Mouse (Mus musculus) lung, adult 18-20 months (tissue): ENCODE measurements around the gene Rpl26.
A peak's percentile ranks its signal among the peaks of the same experiment; 100 is the strongest.
"Not testable (repeated sequence)": the region's sequence is repeated elsewhere in the genome, so short reads cannot be mapped to it uniquely, and the experiment has no call there.

Source experiments
- DNase-seq, 2 experiments: peaks; one replicate each; pipeline ENCODE4 v3.0.0; 2022; ENCODE audit warnings: mixed read lengths in 2 of 2

Rpl26 gene

GRCm38 (mm10) chr11:68924749-68925148, 23.4 kb downstream of the Rpl26 start:
- DNase-seq, result no peak

- DNase-seq, result no peak
Measured at GRCm38 (mm10) chr11:68926981-68927380, 25.6 kb downstream of the Rpl26 start, which contains the start of gene Odf4. TSS of gene Odf4 (minus strand) at chr11:68927081.

- DNase-seq, result no peak
Measured at GRCm38 (mm10) chr11:68929947-68930346, 28.6 kb downstream of the Rpl26 start.

- no peak for DNase-seq
Measured at GRCm38 (mm10) chr11:68933885-68934507, 32.6 kb downstream of the Rpl26 start.

- DNase-seq, result not testable (repeated sequence)
Measured at GRCm38 (mm10) chr11:68936951-68937350, 35.6 kb downstream of the Rpl26 start.

GRCm38 (mm10) chr11:68939451-68940304, 38.3 kb downstream of the Rpl26 start:
- peak; percentile 91 to 93 for DNase-seq

GRCm38 (mm10) chr11:68940516-68940915, 39.1 kb downstream of the Rpl26 start:
- no peak for DNase-seq

GRCm38 (mm10) chr11:68942731-68943130, 41.3 kb downstream of the Rpl26 start:
- DNase-seq, result no peak

GRCm38 (mm10) chr11:68945245-68945644, 43.9 kb downstream of the Rpl26 start:
- no peak for DNase-seq

GRCm38 (mm10) chr11:68946001-68946400, 44.6 kb downstream of the Rpl26 start:
- no peak for DNase-seq

- no peak for DNase-seq
Measured at GRCm38 (mm10) chr11:68946806-68947440, 45.5 kb downstream of the Rpl26 start.

- DNase-seq, result no peak
Measured at GRCm38 (mm10) chr11:68947542-68947993, 46.2 kb downstream of the Rpl26 start.

- no peak for DNase-seq
Measured at GRCm38 (mm10) chr11:68953903-68954302, 52.5 kb downstream of the Rpl26 start.

GRCm38 (mm10) chr11:68954408-68954807, 53.0 kb downstream of the Rpl26 start:
- DNase-seq, result no peak

GRCm38 (mm10) chr11:68955473-68955872, 54.1 kb downstream of the Rpl26 start:
- no peak for DNase-seq

GRCm38 (mm10) chr11:68956107-68956506, 54.7 kb downstream of the Rpl26 start:
- DNase-seq, result peak in 1 of 2 experiments; percentile 65
